Mouse (Mus musculus): ENCODE data around the gene Ggt1.

DNA sequence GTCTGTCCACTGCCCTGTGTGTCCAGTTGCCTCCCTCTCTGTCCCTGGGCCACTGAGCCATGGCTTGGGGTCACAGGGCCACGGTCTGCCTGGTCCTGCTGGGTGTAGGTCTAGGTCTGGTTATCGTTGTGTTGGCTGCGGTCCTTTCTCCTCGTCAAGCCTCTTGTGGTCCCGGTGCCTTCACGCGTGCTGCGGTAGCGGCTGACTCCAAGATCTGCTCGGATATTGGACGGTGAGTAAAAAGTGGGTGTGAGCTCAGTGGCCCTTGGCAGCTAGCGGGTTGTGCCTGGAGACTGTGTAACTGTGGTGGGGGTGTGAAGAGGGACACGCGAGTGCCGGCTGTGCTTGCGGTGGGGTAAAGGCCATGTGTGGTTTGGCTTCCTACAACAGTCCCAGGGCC lies 28.2 kb downstream of the Ggt1 start:
- no peak for TF ChIP-seq POLR2A (IDR thresholded peaks at IDR 0.05; ENCODE audit: low read depth, low read length)
- TF ChIP-seq HCFC1 (IDR thresholded peaks at IDR 0.05; ENCODE audit: low read depth, low read length), result no peak
- no peak for TF ChIP-seq CTCF (conservative IDR thresholded peaks at IDR 0.05 in 1 of 2, IDR thresholded peaks at IDR 0.05 in 1 of 2; ENCODE audit: low read depth in 2 of 2, low read length in 2 of 2)
- no peak for TF ChIP-seq CHD2 (IDR thresholded peaks at IDR 0.05; ENCODE audit: low read length)
- TF ChIP-seq POLR2AphosphoS2 (IDR thresholded peaks at IDR 0.05; ENCODE audit: low read depth, low read length), result no peak
